Mouse (Mus musculus) lung, postnatal 0 days (tissue): ENCODE results near the gene Grik3. TPM values are rescaled to one million over a fixed set of nuclear protein-coding genes. Genes with fewer than 3 reads are reported as not detected.

Experiments used
- ATAC-seq: fragments of 200-750 bp; cut with Nextera tagmentation; 2 replicates; pipeline ENCODE4 v1.8.0; 2017; ENCODE audit warnings: moderate library complexity
- DNase-seq: peaks from one replicate; pipeline ENCODE4 v3.0.0-alpha.2; 2016; ENCODE audit warnings: low spot score
- H3K27ac ChIP-seq: fragments of 300-500 bp; sonication (generic); 2 replicates; pipeline ENCODE4 v1.5.1; 2014; ENCODE audit warnings: antibody characterized with exemption, mild to moderate bottlenecking, low read length, mixed read lengths
- H3K27me3 ChIP-seq: fragments of 300-500 bp; sonication (generic); replicated peaks from 2 replicates; pipeline ENCODE4 v1.6.1; 2014; ENCODE audit warnings: low read length, mixed read lengths; ENCODE audit not compliant: insufficient read depth
- H3K36me3 ChIP-seq: fragments of 300-500 bp; sonication (generic); 2 replicates; pipeline ENCODE4 v1.6.1; 2014; ENCODE audit warnings: low read length, mixed read lengths; ENCODE audit not compliant: insufficient read depth
- H3K4me1 ChIP-seq: fragments of 300-500 bp; sonication (generic); 2 replicates; pipeline ENCODE4 v1.6.1; 2014; ENCODE audit warnings: antibody characterized with exemption, low read depth, low read length, mixed read lengths; ENCODE audit not compliant: insufficient read depth
- H3K4me2 ChIP-seq: fragments of 300-500 bp; sonication (generic); replicated peaks from 2 replicates; pipeline ENCODE4 v1.6.1; 2014; ENCODE audit warnings: low read depth, mild to moderate bottlenecking, low read length, moderate library complexity, mixed read lengths
- H3K4me3 ChIP-seq: fragments of 300-500 bp; sonication (generic); 2 replicates; pipeline ENCODE4 v1.5.1; 2014; ENCODE audit warnings: low read depth, low read length
- H3K9ac ChIP-seq: fragments of 300-500 bp; sonication (generic); replicated peaks from 2 replicates; pipeline ENCODE4 v1.6.1; 2014; ENCODE audit warnings: low read depth, mild to moderate bottlenecking
- H3K9me3 ChIP-seq: fragments of 300-500 bp; sonication (generic); 2 replicates; pipeline ENCODE4 v1.6.1; 2016; ENCODE audit warnings: low read length, mixed read lengths
- CTCF ChIP-seq: IDR thresholded peaks from 2 replicates; pipeline ENCODE4 v1.5.1; 2016; ENCODE audit warnings: antibody characterized with exemption, mild to moderate bottlenecking
- EP300 ChIP-seq: IDR thresholded peaks from 2 replicates; pipeline ENCODE4 v1.6.1; 2016; ENCODE audit warnings: antibody characterized with exemption, mild to moderate bottlenecking, control low read depth
- WGBS: fragments of 180-500 bp; shearing (Covaris S2); extraction: QIAGEN DNeasy Blood & Tissue Kit; methylation state at CpG from one replicate; pipeline ENCODE4 v1.1.7; 2014; 5-methylcytosine and 5-hydroxymethylcytosine counted together
- polyA plus RNA-seq: library from polyadenylated mRNA; unstranded; fragments of >200 nt; fragmentation: Nextera tagmentation; extraction: Ambion mirVana; gene quantifications from 2 replicates; pipeline ENCODE4 v1.2.1, GENCODE M21; 2015

Gene Grik3
- polyA plus RNA-seq, 1 experiment from 2014 or later, result not detected

- no peaks in the 10 kb centered on the region for H3K27me3 ChIP-seq
- TF ChIP-seq CTCF, result no peak
- no peak for TF ChIP-seq EP300
- H3K4me1 ChIP-seq, result no peaks in the 10 kb centered on the region
- H3K4me3 ChIP-seq, result no peak overlapping the region
- DNase-seq (no peak), ATAC-seq (no peak)
- H3K27ac ChIP-seq, result no peak overlapping the region
- no peaks in the 10 kb centered on the region for H3K9me3 ChIP-seq
- WGBS, result 78% methylated on average over 9 of the region's 9 CpGs
- no peak overlapping the region for H3K9ac ChIP-seq
- H3K4me2 ChIP-seq, result no peak overlapping the region
- H3K36me3 ChIP-seq, result no peaks in the 10 kb centered on the region
Observed at GRCm38 (mm10) chr4:125553754-125554153, 63.3 kb downstream of the Grik3 start.

- Histone ChIP-seq H3K27ac (no peak overlapping the region), H3K4me3 (no peak overlapping the region), H3K4me1 (no peaks in the 10 kb centered on the region), H3K27me3 (no peaks in the 10 kb centered on the region), H3K9ac (no peak overlapping the region), H3K36me3 (no peaks in the 10 kb centered on the region), H3K9me3 (no peaks in the 10 kb centered on the region), H3K4me2 (no peak overlapping the region)
- TF ChIP-seq CTCF (no peak), EP300 (no peak)
- no peak for DNase-seq
- no peak for ATAC-seq
- WGBS, result 71% methylated on average over 14 of the region's 14 CpGs
Observed at GRCm38 (mm10) chr4:125556405-125557308, 66.2 kb downstream of the Grik3 start.

GRCm38 (mm10) chr4:125559564-125559963, 69.1 kb downstream of the Grik3 start:
- ATAC-seq, result no peak
- 53% methylated on average over 5 of the region's 5 CpGs for WGBS
- DNase-seq, result no peak

GRCm38 (mm10) chr4:125560806-125561205, 70.3 kb downstream of the Grik3 start:
- no peak overlapping the region for H3K27ac ChIP-seq
- H3K4me3 ChIP-seq, result no peak overlapping the region
- no peak overlapping the region for H3K9ac ChIP-seq
- ATAC-seq, result no peak
- no peak overlapping the region for H3K4me2 ChIP-seq
- no peaks in the 10 kb centered on the region for H3K4me1 ChIP-seq
- H3K9me3 ChIP-seq, result no peaks in the 10 kb centered on the region
- H3K27me3 ChIP-seq, result no peaks in the 10 kb centered on the region
- DNase-seq, result no peak
- H3K36me3 ChIP-seq, result no peaks in the 10 kb centered on the region
- TF ChIP-seq EP300, result no peak
- no peak for TF ChIP-seq CTCF
- 25% methylated on average over 2 of the region's 2 CpGs for WGBS

More at GRCm38 (mm10) chr4:125559564-125559963, 69.1 kb downstream of the Grik3 start:
- no peaks in the 10 kb centered on the region for H3K27me3 ChIP-seq
- no peaks in the 10 kb centered on the region for H3K4me1 ChIP-seq
- no peak overlapping the region for H3K9ac ChIP-seq
- no peak overlapping the region for H3K4me2 ChIP-seq
- H3K9me3 ChIP-seq, result no peaks in the 10 kb centered on the region
- no peaks in the 10 kb centered on the region for H3K36me3 ChIP-seq
- no peak overlapping the region for H3K27ac ChIP-seq
- TF ChIP-seq EP300 (no peak), CTCF (no peak)
- no peak overlapping the region for H3K4me3 ChIP-seq

- Histone ChIP-seq H3K9ac (no peak overlapping the region), H3K4me1 (no peaks in the 10 kb centered on the region), H3K9me3 (no peaks in the 10 kb centered on the region), H3K27me3 (no peaks in the 10 kb centered on the region), H3K4me3 (no peak overlapping the region), H3K27ac (no peak overlapping the region), H3K36me3 (no peaks in the 10 kb centered on the region), H3K4me2 (no peak overlapping the region)
- DNase-seq, result no peak
- no peak for ATAC-seq
- TF ChIP-seq CTCF, result no peak
- no peak for TF ChIP-seq EP300
- 72% methylated on average over 10 of the region's 10 CpGs for WGBS
Observed at GRCm38 (mm10) chr4:125563579-125563978, 73.1 kb downstream of the Grik3 start.

GRCm38 (mm10) chr4:125564008-125564710, 73.7 kb downstream of the Grik3 start:
- TF ChIP-seq CTCF (no peak), EP300 (no peak)
- WGBS, result 26% methylated on average over 17 of the region's 17 CpGs
- H3K9me3 ChIP-seq, result no peaks in the 10 kb centered on the region
- no peak for ATAC-seq
- no peaks in the 10 kb centered on the region for H3K4me1 ChIP-seq
- no peaks in the 10 kb centered on the region for H3K27me3 ChIP-seq
- DNase-seq, result no peak
- H3K27ac ChIP-seq, result no peak overlapping the region
- no peaks in the 10 kb centered on the region for H3K36me3 ChIP-seq
- H3K4me3 ChIP-seq, result no peak overlapping the region
- H3K4me2 ChIP-seq, result no peak overlapping the region
- no peak overlapping the region for H3K9ac ChIP-seq
